Mouse (Mus musculus) megakaryocyte, adult 5-6 weeks (primary cell): ENCODE measurements around the gene Aunip. TPM values are rescaled to one million over a fixed set of nuclear protein-coding genes. Genes with fewer than 3 reads are reported as not detected.

ENCODE experiments used
- ATAC-seq: 2 replicates; pipeline ENCODE4 v1.8.0; 2016; ENCODE audit warnings: mild to moderate bottlenecking, inconsistent platforms; ENCODE audit not compliant: poor library complexity, severe bottlenecking
- total RNA-seq, 2 experiments: library from RNA; stranded (forward) in 1 of 2; stranded (reverse) in 1 of 2; fragments of 153-499, 151-499 nt in 1 of 2; fragments of 221-1000, 200-1000 nt in 1 of 2; gene quantifications; 2 replicates each; pipeline versions ENCODE4 v1.2.3 to v1.2.4; 2015 to 2017

The Aunip gene
- total RNA-seq, 2 experiments from 2014 or later, result 3.7 to 12.6 TPM

DNA sequence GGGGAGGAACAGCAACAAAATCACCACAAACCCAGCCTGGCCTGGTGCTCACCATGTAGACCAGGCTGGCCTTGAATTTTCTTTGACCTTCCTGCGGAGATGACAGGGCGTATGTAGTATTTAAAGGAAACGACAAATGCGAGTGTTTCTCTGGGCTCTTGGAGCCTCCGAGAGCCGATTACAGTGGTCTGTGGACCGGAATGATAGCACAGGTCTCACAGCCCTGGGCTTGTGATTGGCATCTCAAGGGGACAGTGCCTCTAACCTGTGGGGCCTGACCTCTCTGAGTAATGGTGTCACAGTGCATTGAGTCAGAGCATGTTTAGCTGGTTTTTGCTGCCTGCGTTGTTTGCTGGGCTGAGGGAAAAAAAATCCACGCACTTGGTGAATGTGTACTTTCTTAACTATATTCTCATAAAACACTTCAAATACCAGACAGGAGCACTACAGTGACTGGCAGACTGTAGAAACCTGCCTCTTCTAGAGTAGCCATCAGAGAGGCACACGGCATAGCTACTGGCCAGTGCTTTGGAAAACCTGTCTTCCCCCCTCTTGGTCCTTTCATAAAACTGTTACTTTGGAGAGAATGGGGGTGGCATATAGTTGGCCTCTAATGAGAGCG is 3.6 kb downstream of the Aunip start:
- ATAC-seq, result no peak

DNA sequence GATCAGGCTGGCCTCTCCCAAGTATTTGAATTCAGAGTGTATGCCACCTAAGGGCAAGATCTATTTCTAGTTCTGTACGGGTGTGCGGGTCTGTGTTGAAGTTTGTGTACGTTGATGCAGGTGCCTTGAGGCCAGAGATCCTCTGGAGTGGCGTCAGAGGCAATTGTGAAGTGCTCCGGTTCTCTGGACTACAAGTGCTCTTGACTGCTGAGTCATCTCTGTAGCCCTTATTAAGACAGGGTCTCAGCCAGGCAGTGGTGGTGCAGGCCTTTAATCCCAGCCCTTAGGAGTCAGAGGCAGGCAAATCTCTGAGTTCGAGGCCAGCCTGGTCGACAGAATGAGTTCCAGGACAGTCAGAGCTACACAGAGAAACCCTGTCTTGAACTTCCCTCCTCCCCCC is 4.8 kb downstream of the Aunip start:
- ATAC-seq, result no peak

DNA sequence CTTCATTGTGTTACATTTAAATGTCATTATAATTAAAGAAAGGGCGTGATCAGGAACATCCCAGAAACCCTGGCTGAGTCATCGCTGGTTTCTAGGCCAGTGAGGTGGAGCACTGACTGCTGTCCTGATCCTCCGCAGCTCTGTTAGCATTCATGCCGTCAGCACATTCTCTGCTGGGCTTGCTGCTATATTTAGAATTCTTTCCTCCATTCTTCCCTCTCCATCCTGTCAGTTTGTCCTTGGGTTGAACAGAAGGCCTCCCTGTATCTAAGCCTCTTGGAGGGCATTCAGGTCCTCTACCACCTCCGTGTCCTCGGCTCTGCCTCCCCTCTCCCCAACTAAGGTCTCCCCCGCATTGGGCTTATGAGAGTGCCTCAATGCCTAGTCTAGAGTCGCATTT is 6.2 kb downstream of the Aunip start:
- ATAC-seq, result no peak

DNA sequence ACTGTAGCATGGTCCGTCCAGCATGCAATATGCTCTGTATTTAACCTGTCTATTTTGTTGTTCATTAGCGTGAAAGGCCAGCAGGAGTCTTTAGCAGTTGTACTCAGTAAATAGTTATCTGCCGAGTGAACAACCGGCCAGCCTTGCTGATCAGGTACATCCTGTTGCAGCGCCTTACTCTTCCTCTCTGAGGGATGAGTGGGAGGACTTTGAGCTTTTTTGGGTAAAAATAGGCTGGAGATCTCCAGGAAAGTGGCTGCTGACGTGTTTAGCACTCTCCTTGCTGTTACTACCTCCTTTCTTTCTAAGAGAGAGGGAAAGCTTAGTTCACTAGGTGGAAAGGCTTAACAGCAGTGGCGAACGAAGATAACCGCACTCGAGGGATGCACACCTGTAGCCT is 6.9 kb downstream of the Aunip start:
- ATAC-seq, result no peak

DNA sequence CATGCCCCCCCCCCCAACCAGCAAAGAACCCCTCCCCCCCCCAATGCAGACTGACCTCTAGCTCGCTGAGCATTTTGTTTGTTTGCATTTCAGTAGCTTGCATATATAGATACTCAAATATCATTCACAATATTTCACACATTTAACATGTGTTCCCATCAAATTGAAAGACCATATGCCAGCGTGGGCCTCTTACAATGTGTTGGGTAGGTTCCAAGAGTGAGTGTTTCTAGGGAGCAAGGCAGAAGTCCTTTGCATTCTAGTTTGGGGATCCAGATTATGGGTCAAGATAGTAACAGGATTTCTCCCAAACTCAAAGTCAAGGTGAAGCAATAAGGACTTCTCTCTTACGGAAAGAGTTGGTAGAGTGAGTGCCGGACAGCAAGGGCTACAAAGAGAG is 7.7 kb downstream of the Aunip start:
- ATAC-seq, result no peak

DNA sequence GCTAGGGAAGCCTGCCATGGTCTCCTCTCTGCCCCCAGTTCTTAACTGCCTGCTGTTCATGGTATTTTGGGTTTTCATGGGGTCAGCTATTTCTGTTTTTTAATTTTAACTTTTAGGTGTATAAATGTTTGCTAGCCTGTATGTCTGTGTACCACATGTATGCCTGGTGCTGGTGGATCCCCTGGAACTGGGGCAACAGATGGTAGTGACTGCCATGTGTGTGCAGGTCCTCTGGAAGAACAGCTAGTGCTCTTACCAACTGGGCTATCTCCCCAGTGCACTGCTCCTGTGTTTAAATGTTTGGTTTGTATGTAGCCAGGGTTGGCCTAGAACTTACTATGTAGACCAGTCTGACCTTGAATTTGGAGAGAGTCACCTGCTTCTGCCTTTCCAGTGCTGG is 8.5 kb downstream of the Aunip start:
- ATAC-seq, result no peak

DNA sequence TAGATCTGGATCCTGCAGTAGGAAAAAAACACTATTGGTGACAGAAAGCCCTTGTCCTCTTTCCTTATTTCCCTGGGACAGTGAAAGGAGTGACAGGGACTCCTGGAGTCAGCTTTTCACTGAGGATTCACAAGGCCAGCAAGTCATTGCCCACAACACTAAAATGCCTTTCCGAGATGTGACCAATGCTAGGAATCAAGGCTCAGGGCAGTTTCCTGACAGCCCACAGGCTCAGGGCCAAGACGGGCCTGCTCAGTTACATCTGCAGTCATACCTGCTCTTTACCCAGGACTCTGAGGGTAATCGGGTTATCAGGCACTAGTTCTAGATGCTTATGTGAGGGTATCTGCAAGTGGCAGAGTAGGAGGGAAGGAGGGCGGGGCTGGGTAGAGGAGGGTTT is 12.6 kb downstream of the Aunip start:
- no peak for ATAC-seq

DNA sequence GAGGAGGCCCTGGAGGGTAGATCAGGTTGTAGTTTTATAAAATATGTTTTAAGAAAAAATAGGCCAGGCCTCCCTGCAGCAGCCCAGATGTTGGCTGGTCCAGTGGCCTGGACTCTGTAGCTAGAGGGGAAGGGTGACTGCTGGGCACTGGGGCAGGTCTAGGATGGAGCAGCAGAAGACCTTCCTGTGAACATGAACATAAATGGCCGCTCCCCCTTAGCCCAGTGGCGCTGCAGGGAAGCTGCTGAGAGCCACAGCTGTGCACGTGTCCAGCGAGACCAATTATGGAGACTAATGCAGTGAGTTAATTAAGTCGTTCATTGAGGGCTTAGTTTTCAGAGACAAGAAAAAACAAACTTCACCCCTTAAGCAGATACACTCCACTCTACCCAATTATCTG is 15.0 kb downstream of the Aunip start:
- ATAC-seq, result peak; percentile 45

DNA sequence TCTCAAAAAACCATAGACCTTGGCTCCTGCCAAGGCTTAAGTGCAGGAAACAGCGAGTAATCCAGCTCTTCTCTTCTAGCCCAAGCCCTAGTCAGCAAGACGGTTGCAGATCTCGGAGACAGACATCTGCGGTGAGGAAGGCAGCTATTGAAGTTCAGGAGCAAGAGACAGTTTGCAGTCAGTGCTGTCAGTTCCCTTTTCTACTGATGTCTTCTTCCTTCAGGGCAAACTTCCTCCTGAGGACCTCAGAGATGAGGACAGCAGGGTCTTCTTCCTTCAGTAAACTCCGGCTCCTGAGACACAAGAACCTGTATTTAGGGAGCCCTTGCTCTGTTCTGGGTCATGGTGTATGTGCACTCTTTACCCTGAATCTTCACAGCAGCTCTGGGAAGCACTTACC is 15.4 kb downstream of the Aunip start:
- peak; percentile 84 for ATAC-seq

DNA sequence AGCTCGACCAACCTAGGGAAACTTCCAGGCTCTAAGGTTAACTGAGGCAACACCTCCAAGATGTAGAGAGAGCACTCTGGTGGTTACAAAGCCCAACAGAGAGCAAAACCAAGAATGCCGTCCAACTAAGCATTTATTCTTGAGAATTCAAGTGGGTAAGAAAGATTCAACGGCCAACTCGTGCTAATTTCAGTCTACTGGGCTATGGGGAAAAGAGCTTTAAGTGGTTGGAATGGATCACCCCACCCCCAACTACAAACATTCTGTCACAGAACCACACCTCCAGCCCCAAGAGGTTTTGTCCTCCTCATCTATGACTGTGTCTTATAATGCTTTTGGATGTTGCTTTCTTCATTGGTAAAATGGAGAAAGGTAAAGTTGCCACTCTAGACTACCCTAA is 22.1 kb downstream of the Aunip start:
- no peak for ATAC-seq

DNA sequence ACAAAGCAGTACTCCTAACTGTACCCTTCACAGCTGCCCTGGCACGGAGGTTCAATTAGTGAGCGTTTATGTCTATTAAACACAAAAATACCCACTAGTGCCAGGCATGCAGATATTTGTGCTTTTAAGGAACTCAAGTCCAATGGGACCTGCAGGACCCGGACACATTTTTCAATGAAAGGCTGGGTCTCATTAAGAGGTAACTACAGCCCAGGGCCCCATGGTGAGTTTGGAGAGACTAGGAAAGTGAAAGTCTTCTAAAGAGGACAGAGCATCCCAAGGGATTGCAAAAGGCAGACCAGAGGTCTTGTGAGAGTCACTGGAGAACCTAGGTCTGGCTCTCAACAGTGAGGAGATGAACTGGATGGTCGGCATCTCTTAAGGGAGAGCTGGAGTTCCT is 22.6 kb downstream of the Aunip start:
- ATAC-seq, result no peak

DNA sequence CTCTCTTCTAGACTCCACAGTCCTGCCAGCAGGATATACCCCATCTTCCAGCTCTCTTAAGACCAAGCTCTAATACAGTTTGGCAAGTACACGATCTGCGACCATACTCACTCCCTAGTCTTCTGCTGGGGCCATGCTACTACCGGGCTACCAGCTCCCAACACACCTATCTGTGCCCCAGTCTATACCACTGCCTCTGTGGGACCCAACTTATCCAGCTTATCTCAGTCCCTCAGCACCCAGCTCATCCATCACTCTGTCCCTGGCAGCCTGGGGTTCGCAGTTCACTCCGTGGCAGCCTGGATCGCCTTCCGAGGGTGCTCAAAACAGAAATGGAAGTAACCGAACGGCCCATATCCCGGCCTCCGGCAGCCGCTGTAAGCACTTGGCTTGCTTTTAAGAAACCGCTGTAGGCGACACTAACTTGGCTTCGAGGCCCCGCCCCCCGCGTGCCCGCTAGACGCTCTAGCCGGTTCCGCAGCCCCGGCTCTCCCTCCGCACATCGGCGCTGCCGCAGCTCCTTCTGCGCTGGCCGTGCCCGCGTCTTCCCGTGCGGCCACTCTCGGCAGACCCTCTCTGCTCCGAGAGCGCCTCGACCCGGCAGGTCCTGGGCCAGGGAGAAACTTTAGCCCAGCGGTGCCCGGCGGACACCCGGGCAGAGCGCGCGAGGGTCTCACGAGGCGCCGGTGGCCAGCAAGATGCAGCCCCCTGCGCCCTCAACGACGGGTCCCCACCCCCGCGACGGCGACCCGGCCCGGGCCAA is 23.5 kb downstream of the Aunip start:
- peak; percentile 56 for ATAC-seq

DNA sequence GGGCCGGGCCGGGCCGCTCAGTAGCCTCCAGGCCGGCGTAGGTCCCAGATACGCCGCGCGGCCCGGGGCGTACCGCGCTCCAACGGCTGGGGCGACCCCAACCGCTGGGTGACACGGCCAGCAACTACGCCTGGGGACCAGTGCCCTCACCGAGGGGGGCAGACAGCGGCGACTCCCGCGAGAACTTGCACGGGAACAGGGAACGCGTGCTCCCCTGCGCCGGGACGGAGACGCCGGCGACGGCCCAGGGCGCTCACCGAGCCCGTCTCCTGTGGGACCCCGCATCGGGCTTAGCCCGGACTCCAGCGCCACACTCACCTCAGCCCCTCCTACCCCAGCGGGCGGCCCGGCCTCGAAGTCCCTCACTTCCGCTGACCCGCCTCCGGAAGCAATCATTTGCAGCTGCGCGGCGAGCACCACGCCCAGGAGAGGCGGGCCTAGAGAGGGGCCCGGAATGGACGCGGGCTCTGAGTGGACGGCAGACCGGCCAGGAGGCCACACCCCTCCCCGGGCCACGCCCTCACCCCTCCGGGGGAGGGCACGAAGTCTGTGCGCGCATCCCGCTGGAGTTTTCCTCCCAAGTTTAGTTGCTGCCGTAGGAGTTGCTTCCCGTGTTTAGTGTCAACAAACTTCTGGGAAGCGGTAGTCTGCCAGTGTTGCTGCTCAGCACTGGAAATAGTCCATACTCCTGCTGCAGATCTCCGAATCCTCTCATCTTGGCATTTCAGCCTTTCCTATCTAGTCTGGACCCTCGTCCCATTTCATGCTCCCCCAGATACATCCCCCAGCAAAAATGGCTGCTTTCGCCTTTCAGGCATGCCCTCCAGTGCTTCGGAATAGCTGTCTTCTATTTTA is 24.4 kb downstream of the Aunip start, which contains the start of gene Mtfr1l:
TSS of gene Mtfr1l (minus strand) at position 456 of the 855 bp plus-strand sequence.
- ATAC-seq, result peak; percentile 97

DNA sequence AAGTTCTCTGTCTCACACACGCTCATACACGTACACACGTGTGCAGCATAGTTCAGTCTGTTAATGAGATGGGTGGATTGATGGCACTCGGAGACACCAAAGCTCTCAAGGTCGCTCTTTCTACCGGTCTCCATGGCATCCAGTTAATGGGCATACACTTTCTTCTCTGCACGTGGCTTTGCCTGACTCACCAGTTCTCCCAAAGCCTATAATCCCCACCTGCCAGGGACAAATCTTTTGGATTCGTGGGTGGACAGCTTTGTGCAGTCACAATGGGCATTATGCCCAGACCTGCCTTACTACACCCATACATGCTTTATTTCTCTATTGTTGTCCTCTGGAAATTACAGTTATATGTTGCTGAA is 25.0 kb downstream of the Aunip start:
- no peak for ATAC-seq

DNA sequence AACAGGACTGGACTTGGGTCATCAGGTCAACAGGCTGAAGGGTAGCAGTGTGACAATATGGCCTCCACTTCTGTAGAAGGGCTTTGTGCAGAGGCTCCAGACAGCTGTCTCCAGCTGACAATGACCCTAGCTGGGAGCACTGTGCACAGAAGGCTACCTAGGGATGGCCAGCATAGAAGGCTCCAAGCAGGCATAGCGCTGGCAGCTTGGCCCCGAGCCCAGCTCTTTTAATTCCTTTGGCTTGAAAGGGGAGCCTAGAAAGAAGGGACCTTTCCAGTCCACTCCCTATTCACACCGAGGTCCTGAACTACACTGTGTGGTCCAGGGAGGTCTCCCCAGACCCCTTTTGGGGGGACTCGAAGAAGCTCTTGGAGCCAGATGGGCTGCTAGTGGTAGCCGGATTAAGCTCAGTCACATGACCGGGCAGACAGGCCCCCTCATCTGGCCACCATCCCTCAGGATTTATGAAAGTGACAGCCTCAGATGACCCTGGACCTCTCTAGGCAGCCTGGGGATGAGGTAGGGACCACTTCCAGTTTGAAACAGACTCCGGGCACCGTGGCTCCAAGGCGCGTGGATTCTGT is 28.3 kb downstream of the Aunip start:
- no peak for ATAC-seq

DNA sequence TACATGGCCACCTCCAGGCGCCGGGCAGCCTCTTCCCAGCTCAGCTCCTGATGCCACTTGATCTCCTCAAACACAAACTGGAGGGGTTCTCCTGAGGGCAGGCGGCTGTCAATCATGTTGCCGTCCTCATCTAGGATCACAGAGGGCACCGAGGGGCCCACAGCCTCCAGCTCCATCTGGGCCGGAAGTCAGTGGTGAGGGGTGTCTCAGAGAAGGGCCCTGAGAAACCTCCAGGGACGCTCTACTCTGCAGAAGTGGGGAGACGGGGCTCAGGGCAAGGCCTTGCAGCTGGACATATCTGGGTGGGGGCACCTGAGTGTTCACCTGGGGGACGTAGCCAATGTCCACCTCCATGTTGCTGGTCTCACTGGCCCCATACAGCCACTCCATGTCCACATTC is 31.9 kb downstream of the Aunip start:
- ATAC-seq, result no peak

DNA sequence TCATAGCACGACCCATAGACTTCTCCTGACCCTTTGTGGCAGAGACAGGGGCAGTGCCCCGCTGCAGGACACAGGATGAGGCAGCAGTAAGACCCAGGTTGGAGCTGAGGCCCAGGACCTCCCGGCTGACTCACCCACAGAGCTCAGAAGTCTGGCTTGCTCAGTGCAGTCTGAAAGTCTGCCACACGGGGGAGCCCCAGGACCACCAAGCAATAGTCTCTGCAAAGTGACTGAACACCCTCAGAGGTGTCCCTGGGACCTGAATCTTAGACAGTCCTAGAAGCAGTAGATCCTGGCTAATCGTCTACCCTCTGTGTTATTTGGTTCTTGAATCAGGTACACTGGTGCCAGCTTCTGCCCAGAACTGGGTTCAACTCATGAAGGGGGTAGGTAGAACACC is 32.5 kb downstream of the Aunip start:
- ATAC-seq, result peak; percentile 56

DNA sequence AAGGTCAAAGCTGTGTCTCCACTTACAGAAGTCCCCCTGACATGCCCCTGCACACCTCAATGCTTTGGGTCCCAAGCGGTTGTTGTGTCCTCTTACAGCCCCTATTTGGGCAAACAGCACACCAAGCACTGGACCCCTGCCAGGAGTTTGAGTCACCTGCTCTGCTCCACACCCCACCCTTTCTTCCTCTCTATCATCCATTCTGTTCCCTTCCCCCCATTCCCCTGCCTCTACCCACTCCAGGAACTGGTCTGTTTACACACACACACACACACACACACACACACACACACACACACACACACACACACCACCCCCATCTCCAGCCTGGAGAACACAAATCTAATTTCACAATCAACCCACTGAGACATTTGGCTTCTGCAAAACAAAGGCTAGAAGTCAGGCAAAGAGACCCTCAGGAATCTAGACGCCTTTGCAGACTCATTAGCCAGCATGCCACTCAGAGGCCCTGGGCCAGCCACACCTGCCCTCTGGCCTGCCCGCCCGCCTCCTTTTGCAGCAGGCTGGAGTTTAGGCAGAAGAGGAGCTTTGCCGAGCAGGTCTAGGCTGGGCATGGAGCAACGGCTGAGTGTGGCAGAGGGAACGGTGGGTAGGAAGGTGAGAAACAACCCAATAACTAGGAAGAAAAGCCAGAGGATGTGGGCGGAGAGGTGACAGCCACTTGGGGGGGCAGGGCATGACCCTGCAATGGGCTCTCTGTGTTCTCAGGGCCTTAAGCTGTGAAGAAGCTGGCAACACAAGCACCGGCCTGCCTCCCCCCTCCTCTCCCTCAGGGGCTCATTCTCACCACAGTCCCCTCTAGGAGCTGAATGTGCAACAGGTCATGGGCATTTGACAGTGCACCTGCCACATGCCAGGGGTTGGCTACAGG is 36.3 kb downstream of the Aunip start:
- ATAC-seq, result peak; percentile 33

DNA sequence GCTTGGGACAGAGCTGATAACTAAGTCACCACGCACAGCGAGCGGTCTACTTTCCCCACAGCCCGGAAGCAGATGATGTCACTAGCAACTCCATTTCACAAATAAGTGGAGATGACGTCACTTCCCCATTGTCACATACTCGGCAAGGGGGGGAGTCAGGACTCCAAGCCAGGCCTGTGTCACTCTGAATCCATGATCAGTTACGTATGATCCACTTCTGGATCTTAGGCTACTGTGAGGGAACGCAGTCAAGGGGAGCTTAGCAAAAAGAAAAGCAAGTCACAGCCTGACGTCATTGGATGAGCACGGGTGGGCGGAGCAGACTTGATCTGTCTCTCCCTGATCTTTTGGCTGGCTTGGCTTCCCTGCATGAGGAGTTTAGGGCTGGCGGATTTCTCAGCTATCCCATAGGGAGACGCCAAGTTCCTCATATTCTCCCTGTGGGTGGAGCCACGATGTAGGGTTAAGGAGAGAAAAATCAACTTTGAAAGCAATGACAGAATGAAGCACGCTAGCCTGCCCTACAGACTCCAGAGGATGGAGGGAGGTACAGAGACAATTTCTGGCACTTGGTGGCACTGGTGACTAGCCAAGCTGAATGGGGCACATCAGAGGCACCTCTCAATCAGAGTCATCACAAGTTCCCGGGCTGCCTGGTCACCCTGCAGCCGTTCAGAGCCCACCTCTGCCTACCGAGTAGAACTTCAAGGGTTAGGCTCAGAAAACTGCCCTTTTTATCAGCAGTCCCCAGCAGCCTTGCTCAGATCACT is 37.6 kb downstream of the Aunip start:
- peak; percentile 78 for ATAC-seq

DNA sequence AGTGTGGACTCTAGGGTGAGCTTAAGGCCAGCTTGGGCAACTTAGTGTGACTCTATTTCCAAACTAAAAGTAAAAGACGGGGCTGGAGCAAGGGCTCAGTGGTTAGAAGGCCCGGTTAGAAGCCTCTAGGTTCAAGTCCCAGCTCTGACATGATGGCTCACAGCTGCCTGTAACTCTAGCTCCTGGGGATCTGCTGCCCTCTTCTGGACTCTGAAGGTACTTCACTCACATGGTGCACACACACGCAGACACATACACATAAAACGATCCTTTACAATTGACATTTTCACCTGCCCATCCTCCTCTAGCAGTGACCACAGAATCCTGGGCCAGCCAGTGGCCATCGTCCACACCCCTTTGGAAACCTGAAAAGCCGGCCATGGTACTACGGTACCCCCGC is 39.1 kb downstream of the Aunip start:
- ATAC-seq, result no peak
